Mouse (Mus musculus) spleen, adult 2 months (tissue): ENCODE results near the gene Sh3glb1. TPM values are rescaled to one million over a fixed set of nuclear protein-coding genes. Genes with fewer than 3 reads are reported as not detected.
"Not testable (repeated sequence)": the region's sequence is repeated elsewhere in the genome, so short reads cannot be mapped to it uniquely, and the experiment has no call there.

Source experiments
- DNase-seq, 2 experiments: peaks; one replicate each; pipeline versions ENCODE4 v3.0.0 to v3.0.0-alpha.2; 2012 to 2021; ENCODE audit warnings: low spot score in 2 of 2, low read depth in 1 of 2
- H3K27ac ChIP-seq: fragments of 200-500 bp; 2 replicates; pipeline ENCODE4 v1.5.1; 2012; ENCODE audit warnings: low read length, inconsistent platforms; ENCODE audit not compliant: insufficient read depth
- H3K27me3 ChIP-seq: fragments of 200-500 bp; 2 replicates; pipeline ENCODE4 v1.6.1; 2012; ENCODE audit warnings: mild to moderate bottlenecking, moderate library complexity, low read length, inconsistent platforms; ENCODE audit not compliant: control insufficient read depth, insufficient read depth
- H3K36me3 ChIP-seq: fragments of 200-500 bp; 2 replicates; pipeline ENCODE4 v1.6.1; 2012; ENCODE audit warnings: mild to moderate bottlenecking, low read length, inconsistent platforms; ENCODE audit not compliant: control insufficient read depth, insufficient read depth
- H3K4me1 ChIP-seq: fragments of 200-500 bp; 2 replicates; pipeline ENCODE4 v1.6.1; 2011; ENCODE audit warnings: inconsistent platforms; ENCODE audit not compliant: control insufficient read depth, insufficient read depth, insufficient read length
- H3K4me3 ChIP-seq: fragments of 200-500 bp; 2 replicates; pipeline ENCODE4 v1.5.1; 2011; ENCODE audit warnings: mild to moderate bottlenecking, inconsistent platforms; ENCODE audit not compliant: insufficient read depth, insufficient read length; ENCODE audit errors: extremely low read depth
- CTCF ChIP-seq: fragments of 200-500 bp; IDR thresholded peaks from 2 replicates; pipeline ENCODE4 v1.5.1; 2011; ENCODE audit warnings: mild to moderate bottlenecking, inconsistent platforms; ENCODE audit not compliant: insufficient read depth, insufficient read length, insufficient replicate concordance; ENCODE audit errors: extremely low read depth
- POLR2A ChIP-seq: fragments of 200-500 bp; IDR thresholded peaks from 2 replicates; pipeline ENCODE4 v1.6.1; 2011; ENCODE audit warnings: low read depth, low read length, inconsistent platforms
- WGBS: fragments of 180-500 bp; shearing (Covaris S2); methylation state at CpG from one replicate; pipeline ENCODE4 v1.1.7; 2018; 5-methylcytosine and 5-hydroxymethylcytosine counted together
- polyA plus RNA-seq: library from polyadenylated mRNA; depleted of rRNA; stranded (reverse); fragments of >200 nt; gene quantifications from 2 replicates; pipeline ENCODE4 v1.2.3, GENCODE M21; 2012

Gene Sh3glb1
- polyA plus RNA-seq, 1 experiment = 22.1 TPM

- H3K4me1 ChIP-seq, DNase-seq, H3K36me3 ChIP-seq, H3K4me3 ChIP-seq, H3K27ac ChIP-seq, H3K27me3 ChIP-seq: not testable (repeated sequence)
- 87% methylated on average over 24 of the region's 24 CpGs for WGBS
Observed at GRCm38 (mm10) chr3:144738396-144738795, 18.3 kb upstream of the Sh3glb1 start.

- TF ChIP-seq POLR2A (no peak), CTCF (0 out of 2 replicates have a peak, but pooled peaks have one; percentile 8)
- H3K27me3 ChIP-seq = no peaks in the 10 kb centered on the region
- H3K4me3 ChIP-seq = no peak overlapping the region
- H3K27ac ChIP-seq = no peak overlapping the region
- DNase-seq = no peak
- H3K36me3 ChIP-seq = no peaks in the 10 kb centered on the region
- H3K4me1 ChIP-seq = no peaks in the 10 kb centered on the region
- 40% methylated on average over 9 of the region's 9 CpGs for WGBS
Observed at GRCm38 (mm10) chr3:144736831-144737230, 16.7 kb upstream of the Sh3glb1 start.

GRCm38 (mm10) chr3:144723455-144723854 is 3.3 kb upstream of the Sh3glb1 start:
- DNase-seq = peak in 1 of 2 experiments; percentile 46
- H3K4me1 ChIP-seq = peaks cover 3% of the 10 kb centered on the region; the same call in 1 of the 2 replicates
- H3K27ac ChIP-seq = no peak overlapping the region
- TF ChIP-seq CTCF (peak; percentile 47; the same call in 1 of the 2 replicates), POLR2A (no peak)
- no peaks in the 10 kb centered on the region for H3K36me3 ChIP-seq
- H3K4me3 ChIP-seq = no peak overlapping the region
- 47% methylated on average over 4 of the region's 4 CpGs for WGBS
- H3K27me3 ChIP-seq = no peaks in the 10 kb centered on the region

- 88% methylated on average over 3 of the region's 3 CpGs for WGBS
Observed at GRCm38 (mm10) chr3:144722566-144722965, 2.4 kb upstream of the Sh3glb1 start.

GRCm38 (mm10) chr3:144721860-144722256 is 1.7 kb upstream of the Sh3glb1 start:
- no peak for TF ChIP-seq POLR2A
- Histone ChIP-seq H3K36me3 (no peaks in the 10 kb centered on the region), H3K27me3 (no peaks in the 10 kb centered on the region), H3K4me1 (peaks cover 5% of the 10 kb centered on the region; the same call in 1 of the 2 replicates), H3K27ac (0 out of 2 replicates have a peak overlapping the region, but pooled peaks have one; percentile 9), H3K4me3 (no peak overlapping the region)
- WGBS = 62% methylated on average over 9 of the region's 9 CpGs
- no peak for DNase-seq

More at GRCm38 (mm10) chr3:144722566-144722965, 2.4 kb upstream of the Sh3glb1 start:
- not testable (repeated sequence) for H3K4me1 ChIP-seq, H3K4me3 ChIP-seq, H3K27me3 ChIP-seq, DNase-seq, H3K36me3 ChIP-seq, H3K27ac ChIP-seq

- Histone ChIP-seq H3K27me3 (no peaks in the 10 kb centered on the region), H3K36me3 (no peaks in the 10 kb centered on the region), H3K4me3 (no peak overlapping the region), H3K4me1 (peaks cover 5% of the 10 kb centered on the region; the same call in 1 of the 2 replicates), H3K27ac (peak overlapping the region; percentile 65)
- TF ChIP-seq POLR2A = no peak
- no peak for TF ChIP-seq CTCF
- no peak for DNase-seq
- WGBS = 67% methylated on average over 10 of the region's 10 CpGs
Observed at GRCm38 (mm10) chr3:144721077-144721859, 1.1 kb upstream of the Sh3glb1 start.

GRCm38 (mm10) chr3:144719088-144719900 is 841 bp downstream of the Sh3glb1 start:
- Histone ChIP-seq H3K4me3 (peak overlapping the region; percentile 96), H3K27ac (peak overlapping the region; percentile 98), H3K27me3 (no peaks in the 10 kb centered on the region), H3K36me3 (no peaks in the 10 kb centered on the region), H3K4me1 (peaks cover 14% of the 10 kb centered on the region)
- DNase-seq = peak; percentile 60 to 69
- TF ChIP-seq POLR2A = peak; percentile 34; the same call in 1 of the 2 replicates
- TF ChIP-seq CTCF = no peak
- under 1% methylated on average over 37 of the region's 56 CpGs for WGBS
